Mouse (Mus musculus) T-helper 17 cell (primary cell): ENCODE measurements at regions not wholly inside any gene's neighbourhood (a gene's known extent, or its start where the extent isn't known, plus 50 kb on each side); places are given as distances from the start of the nearest gene placed in this dataset.

Experiments
- in situ Hi-C, 2 experiments: fragments of 300-600 bp; cut with MboI, MseI; formaldehyde crosslinking; loops; 1 replicate in 1 of 2; 2 replicates in 1 of 2; pipeline ENCODE4 v1.15.1; 2025; ENCODE audit warnings: high pct_unique_total_duplicates in 2 of 2

DNA sequence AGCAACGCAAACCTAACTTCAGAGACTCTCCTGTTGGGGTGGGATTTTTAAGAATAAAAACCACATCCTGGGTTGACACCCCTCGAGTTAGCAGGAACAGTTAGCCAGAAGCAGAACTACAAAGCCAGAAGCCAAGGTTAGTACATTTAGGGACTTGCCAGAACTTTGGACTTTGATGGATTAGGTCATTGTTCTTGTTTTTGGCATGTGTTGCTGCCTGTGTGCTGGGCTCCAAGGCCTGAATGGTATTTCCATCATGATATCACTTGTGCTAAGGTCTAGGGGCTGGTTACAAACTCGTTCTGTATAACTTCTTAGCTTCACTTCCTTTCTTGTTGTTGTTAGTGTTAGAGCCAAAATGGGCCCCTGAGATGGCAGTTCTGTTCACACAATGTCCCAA, 338.8 kb upstream of the 5930422O12Rik start:
- in situ Hi-C loops, result no loop called here

DNA sequence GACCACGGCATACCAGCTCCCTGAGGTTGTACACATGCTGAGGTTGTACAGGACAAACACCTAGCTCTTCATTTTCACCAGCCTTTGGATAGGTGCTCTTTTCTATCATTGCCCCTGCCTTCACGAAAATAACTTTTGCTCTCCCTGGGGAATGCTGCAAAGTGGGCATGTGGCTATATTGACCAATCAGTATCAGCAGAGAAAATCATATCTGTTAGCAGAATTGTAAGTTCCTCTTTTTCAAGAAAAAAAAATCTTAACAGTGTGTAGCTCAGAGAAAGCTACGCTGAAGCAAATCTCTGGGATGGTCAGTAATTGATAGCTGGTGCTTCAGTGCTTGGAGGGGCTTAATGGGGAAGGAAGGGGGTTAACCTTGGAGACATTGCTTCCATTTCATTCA, 319.6 kb upstream of the 5930422O12Rik start:
- in situ Hi-C loops, result no loop called here

DNA sequence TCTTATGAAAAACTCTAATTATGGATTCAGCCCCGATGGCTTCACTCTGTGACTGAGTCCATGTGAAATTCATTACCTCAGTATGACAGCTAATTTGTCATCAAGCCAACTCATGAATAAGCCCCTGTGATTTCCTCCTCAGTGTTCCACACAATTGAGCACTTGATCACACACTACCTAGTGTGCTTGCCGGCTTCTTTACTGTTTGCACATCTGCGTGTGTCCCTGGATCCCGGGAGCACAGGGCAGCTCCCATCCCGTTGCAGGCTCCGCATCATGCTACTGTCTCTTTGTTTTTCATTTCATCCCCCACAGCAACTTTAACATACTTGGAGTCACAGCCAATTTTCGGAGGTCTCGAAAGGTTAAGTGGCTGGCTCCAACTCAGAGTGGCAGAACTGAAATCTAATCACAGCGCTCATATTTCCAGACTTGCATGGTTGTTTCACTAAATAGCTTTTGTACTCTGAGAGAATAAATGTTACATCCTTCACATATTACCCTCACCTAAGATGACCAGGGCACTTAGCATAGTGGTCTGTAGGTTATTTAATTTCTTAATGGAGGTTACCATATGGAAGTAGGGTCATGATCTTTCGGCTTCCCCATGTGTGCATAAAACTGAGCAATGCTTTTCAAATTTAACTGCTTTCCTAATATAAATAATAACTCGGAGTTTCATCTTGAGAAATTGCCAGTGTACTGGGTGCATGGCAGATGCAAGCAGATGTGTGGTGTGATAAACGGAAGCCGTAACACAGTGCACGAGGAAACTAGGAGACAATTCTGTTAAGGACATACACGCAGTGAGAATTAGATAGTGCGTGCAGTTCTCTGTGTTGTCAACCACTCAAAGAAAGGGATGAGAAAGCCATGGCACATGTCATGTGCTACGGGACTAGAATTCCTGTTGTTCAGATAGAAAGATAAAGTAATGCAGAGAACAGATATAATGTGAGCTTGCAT, 313.0 kb upstream of the 5930422O12Rik start:
- in situ Hi-C loops, result no loop called here

DNA sequence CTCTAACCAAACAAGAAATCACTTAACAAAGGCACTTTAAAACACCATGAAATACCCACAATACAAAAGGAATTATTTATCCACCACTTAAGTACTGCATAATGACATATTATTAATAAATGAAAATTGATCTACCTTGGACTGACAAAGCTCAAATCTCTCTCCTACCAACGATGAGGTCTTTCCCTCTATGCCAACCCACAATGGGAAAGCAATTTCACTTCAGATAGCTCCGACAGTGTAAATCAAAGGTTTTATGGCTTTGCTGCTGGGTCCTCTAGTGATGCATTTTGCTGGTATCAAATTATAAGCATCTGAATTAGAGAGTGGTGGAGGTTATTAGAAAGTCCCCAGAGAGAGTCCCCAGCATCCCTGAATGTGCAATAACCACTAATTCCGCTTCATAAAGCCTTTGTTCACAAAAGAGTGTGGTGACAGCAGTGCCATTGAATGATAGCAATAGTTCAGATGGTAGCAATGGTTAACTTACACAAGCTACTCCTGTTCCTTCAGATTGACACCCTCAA, 305.4 kb upstream of the 5930422O12Rik start:
- in situ Hi-C loops, result no loop called here

DNA sequence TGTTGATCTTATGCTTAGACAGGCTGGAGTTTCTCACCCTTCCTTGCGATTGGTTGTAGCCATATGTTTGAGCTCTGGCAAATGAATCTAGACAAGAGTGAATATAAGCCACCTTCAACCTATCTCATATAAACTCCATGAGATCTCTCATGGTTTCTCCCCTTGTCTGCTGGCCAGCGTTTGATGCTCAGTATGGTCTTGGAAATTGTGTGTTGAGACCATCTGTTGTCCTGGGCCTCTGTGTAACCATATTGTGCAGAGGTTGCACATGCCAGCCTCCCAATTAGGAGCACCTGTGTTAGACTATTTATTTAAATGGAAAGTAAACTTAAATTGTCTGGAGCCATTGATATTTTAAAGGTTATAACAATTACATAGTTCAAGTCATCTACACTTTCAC, 301.5 kb upstream of the 5930422O12Rik start:
- in situ Hi-C loops, result no loop called here

DNA sequence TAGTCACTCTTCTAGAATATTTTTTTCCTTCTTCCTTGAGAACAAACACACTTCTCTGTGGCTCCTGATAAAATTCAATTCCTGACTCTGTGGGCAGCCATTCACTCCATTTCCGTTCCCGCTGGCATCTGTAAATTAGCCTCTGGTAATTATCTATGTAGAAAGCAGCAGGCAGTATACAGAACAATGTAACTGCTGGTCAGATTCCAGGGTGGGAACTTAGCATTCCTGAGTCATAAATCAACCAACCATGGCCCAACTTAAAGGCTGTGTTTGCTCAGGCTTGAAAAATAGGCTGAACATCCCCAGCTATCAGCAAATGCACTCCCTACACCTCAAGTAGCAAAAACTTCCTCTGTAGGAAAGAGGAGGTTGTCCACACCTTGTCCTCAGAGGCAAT, 289.6 kb upstream of the 5930422O12Rik start:
- in situ Hi-C loops, result loop anchor here in 1 of 2 experiments (5.0 kb wide), 1 partner anchor 712 kb away; no protein-coding TSS in a partner anchor

- in situ Hi-C loops, result loop anchor here in 1 of 2 experiments (5.0 kb wide), 1 partner anchor 713 kb away; no protein-coding TSS in a partner anchor
Measured at GRCm38 (mm10) chr8:33139850-33140249, 288.7 kb upstream of the 5930422O12Rik start.

GRCm38 (mm10) chr8:33177642-33178041, 250.9 kb upstream of the 5930422O12Rik start:
- in situ Hi-C loops, result loop anchor here in 1 of 2 experiments (25.0 kb wide), 2 partner anchors 940 to 1865 kb away; no protein-coding TSS in a partner anchor

- in situ Hi-C loops, result loop anchor here in 1 of 2 experiments (25.0 kb wide), 2 partner anchors 946 to 1871 kb away; no protein-coding TSS in a partner anchor
Measured at GRCm38 (mm10) chr8:33183029-33183428, 245.5 kb upstream of the 5930422O12Rik start.
